Mouse (Mus musculus) CD4-positive, CD25-positive, alpha-beta regulatory T cell, adult 2 months (primary cell): Measurements from ENCODE around the gene Hist1h2bj.

Experiments used
- DNase-seq: peaks from one replicate; pipeline ENCODE4 v3.0.0-alpha.2; 2012; ENCODE audit warnings: low read depth, low spot score

Hist1h2bj gene

GRCm38 (mm10) chr13:22014411-22014845 lies 28.6 kb upstream of the Hist1h2bj start:
- DNase-seq, result no peak

- DNase-seq, result peak; percentile 93
Measured at GRCm38 (mm10) chr13:22015479-22016450, 27.2 kb upstream of the Hist1h2bj start.

- DNase-seq, result peak; percentile 59
Measured at GRCm38 (mm10) chr13:22019934-22020835, 22.8 kb upstream of the Hist1h2bj start.

GRCm38 (mm10) chr13:22020901-22021339 lies 22.1 kb upstream of the Hist1h2bj start:
- peak; percentile 56 for DNase-seq

GRCm38 (mm10) chr13:22021581-22021980 lies 21.4 kb upstream of the Hist1h2bj start:
- peak; percentile 27 for DNase-seq

- DNase-seq, result peak; percentile 85
Measured at GRCm38 (mm10) chr13:22022241-22022640, 20.8 kb upstream of the Hist1h2bj start.

GRCm38 (mm10) chr13:22026058-22027031 lies 16.7 kb upstream of the Hist1h2bj start:
- DNase-seq, result peak; percentile 87

GRCm38 (mm10) chr13:22028673-22029460 lies 14.1 kb upstream of the Hist1h2bj start:
- peak; percentile 93 for DNase-seq

GRCm38 (mm10) chr13:22029928-22030327 lies 13.1 kb upstream of the Hist1h2bj start:
- no peak for DNase-seq

- DNase-seq, result peak; percentile 78
Measured at GRCm38 (mm10) chr13:22030493-22030892, 12.5 kb upstream of the Hist1h2bj start.

GRCm38 (mm10) chr13:22033741-22034442 lies 9.1 kb upstream of the Hist1h2bj start:
- no peak for DNase-seq

GRCm38 (mm10) chr13:22034443-22035266 lies 8.4 kb upstream of the Hist1h2bj start:
- DNase-seq, result no peak

GRCm38 (mm10) chr13:22035267-22036148 lies 7.5 kb upstream of the Hist1h2bj start, which contains the start of the genes Hist1h2ah and Hist1h2bk:
TSS of gene Hist1h2ah (minus strand) at chr13:22035568.
TSS of gene Hist1h2bk (plus strand) at chr13:22035870.
- peak; percentile 89 for DNase-seq

- no peak for DNase-seq
Measured at GRCm38 (mm10) chr13:22036149-22036956, 6.7 kb upstream of the Hist1h2bj start.

GRCm38 (mm10) chr13:22036986-22037385 lies 6.0 kb upstream of the Hist1h2bj start:
- DNase-seq, result no peak

GRCm38 (mm10) chr13:22037415-22037814 lies 5.6 kb upstream of the Hist1h2bj start:
- no peak for DNase-seq
